Mouse (Mus musculus): ENCODE measurements at regions not wholly inside any gene's neighbourhood (a gene's known extent, or its start where the extent isn't known, plus 50 kb on each side); places are given as distances from the start of the nearest gene placed in this dataset.

- DNase-seq (ENCODE audit: low read depth, low spot score): peak; percentile 72
These were observed 50.9 kb upstream of the Olfr338 start for GRCm38 (mm10) chr2:36322371-36322770.
